Mouse (Mus musculus) megakaryocyte progenitor cell, adult 5-6 weeks (primary cell): ENCODE data around the gene Hsd11b1. TPM values are rescaled to one million over a fixed set of nuclear protein-coding genes. Genes with fewer than 3 reads are reported as not detected.

Source experiments
- ATAC-seq: replicated peaks from 2 replicates; pipeline ENCODE4 v1.8.0; 2016; ENCODE audit warnings: mild to moderate bottlenecking, moderate TSS enrichment, inconsistent platforms; ENCODE audit not compliant: poor library complexity
- total RNA-seq, 2 experiments: library from RNA; stranded (forward) in 1 of 2; stranded (reverse) in 1 of 2; fragments of 157-497, 149-512 nt in 1 of 2; fragments of 200-1000 nt in 1 of 2; gene quantifications; 2 replicates each; pipeline versions ENCODE4 v1.2.3 to v1.2.4; 2015 to 2017

Gene Hsd11b1
- total RNA-seq, 2 experiments from 2014 or later: 39.9 to 74.0 TPM

- ATAC-seq: peak; percentile 45
These were observed 56.4 kb downstream of the Hsd11b1 start, which contains the start of gene Lamb3 for GRCm38 (mm10) chr1:193207503-193207902. Lamb3 (plus strand) TSS chr1:193207699.

- no peak for ATAC-seq
These were observed 58.4 kb downstream of the Hsd11b1 start for GRCm38 (mm10) chr1:193205431-193205830.

GRCm38 (mm10) chr1:193203821-193204220, 60.1 kb downstream of the Hsd11b1 start:
- ATAC-seq: no peak

- ATAC-seq: peak; percentile 86
These were observed 62.5 kb downstream of the Hsd11b1 start, which contains the start of gene Traf3ip3 for GRCm38 (mm10) chr1:193201383-193201778. Traf3ip3 (minus strand) TSS chr1:193201703.

- peak; percentile 18 for ATAC-seq
These were observed 63.1 kb downstream of the Hsd11b1 start for GRCm38 (mm10) chr1:193200640-193201382.

- peak; percentile 12 for ATAC-seq
These were observed 65.6 kb downstream of the Hsd11b1 start for GRCm38 (mm10) chr1:193198312-193198711.

- no peak for ATAC-seq
These were observed 66.2 kb downstream of the Hsd11b1 start for GRCm38 (mm10) chr1:193197494-193198205.

GRCm38 (mm10) chr1:193195169-193195810, 68.6 kb downstream of the Hsd11b1 start:
- ATAC-seq: no peak

- no peak for ATAC-seq
These were observed 69.3 kb downstream of the Hsd11b1 start for GRCm38 (mm10) chr1:193194416-193195140.

GRCm38 (mm10) chr1:193191675-193192283, 72.1 kb downstream of the Hsd11b1 start:
- ATAC-seq: peak; percentile 91

GRCm38 (mm10) chr1:193189771-193190170, 74.1 kb downstream of the Hsd11b1 start:
- ATAC-seq: no peak

- no peak for ATAC-seq
These were observed 74.7 kb downstream of the Hsd11b1 start for GRCm38 (mm10) chr1:193189151-193189621.

GRCm38 (mm10) chr1:193188257-193188656, 75.6 kb downstream of the Hsd11b1 start:
- ATAC-seq: no peak

- ATAC-seq: no peak
These were observed 82.8 kb downstream of the Hsd11b1 start for GRCm38 (mm10) chr1:193181104-193181503.

- 0 out of 2 replicates have a peak, but pooled peaks have one; percentile 9 for ATAC-seq
These were observed 89.6 kb downstream of the Hsd11b1 start for GRCm38 (mm10) chr1:193174143-193174733.

GRCm38 (mm10) chr1:193173810-193174129, 90.1 kb downstream of the Hsd11b1 start:
- ATAC-seq: no peak

- ATAC-seq: peak; percentile 83
These were observed 90.7 kb downstream of the Hsd11b1 start for GRCm38 (mm10) chr1:193172991-193173809.
